26 mouse cellular contexts compared by ENCODE assay signal in the genomic region with DNA sequence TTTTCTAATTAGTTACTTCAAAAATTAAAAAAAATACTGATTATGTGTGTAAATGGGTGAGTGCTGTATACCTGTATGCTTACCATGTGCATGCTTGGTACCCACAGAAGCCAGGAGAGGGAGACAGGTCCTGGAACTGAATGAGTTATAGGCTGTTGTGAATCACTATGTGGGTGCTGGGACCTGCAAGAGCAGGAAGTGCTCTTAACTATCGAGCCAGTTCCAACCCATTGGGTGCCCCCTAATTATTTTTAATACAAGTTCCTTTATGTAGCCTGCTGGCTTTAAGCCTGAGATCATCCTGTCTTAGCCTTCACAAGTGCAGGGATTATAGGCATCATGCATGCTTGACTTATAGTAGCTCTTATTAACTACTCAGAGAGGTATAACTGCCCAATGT.
"Had no signal": no experiment of that assay in that cellular context is flagged by ENCODE, and none has a peak within 500 bp of the region (broad histone marks: within the 10 kb centered on the region; RNA-seq: fewer than 3 reads in every experiment).

No protein-coding gene starts in this region.

- DNase-seq: gastrocnemius, postnatal 14 days; gastrocnemius, postnatal 36 days; heart, adult 18-20 months; heart, postnatal 14 days; heart, postnatal 36 days; kidney, adult 11 months; kidney, adult 2 months; kidney, adult 9 months; kidney, postnatal 14 days; kidney, postnatal 36 days; layer of hippocampus, adult 9-11 months; layer of hippocampus, postnatal 36 days; left cerebral cortex, postnatal 4 days had no signal

- H3K4me2 ChIP-seq: heart, embryonic 13.5 days; heart, embryonic 15.5 days; hindbrain, embryonic 13.5 days; hindbrain, embryonic 15.5 days; kidney, embryonic 15.5 days; limb, embryonic 13.5 days; limb, embryonic 15.5 days; liver, embryonic 12.5 days had no signal

- H3K9ac ChIP-seq: heart, embryonic 13.5 days; heart, embryonic 15.5 days; hindbrain, embryonic 13.5 days; hindbrain, embryonic 15.5 days; kidney, embryonic 15.5 days; limb, embryonic 13.5 days; limb, embryonic 15.5 days; liver, embryonic 12.5 days; liver, embryonic 14.5 days had no signal

- H3K36me3 ChIP-seq: heart, embryonic 10.5 days; heart, embryonic 13.5 days; heart, embryonic 15.5 days; hindbrain, embryonic 13.5 days; hindbrain, embryonic 15.5 days; kidney, embryonic 15.5 days; limb, embryonic 15.5 days; liver, embryonic 12.5 days had no signal

- H3K27me3 ChIP-seq: heart, embryonic 13.5 days; heart, embryonic 15.5 days; hindbrain, embryonic 13.5 days; hindbrain, embryonic 15.5 days; kidney, embryonic 15.5 days; limb, embryonic 13.5 days; limb, embryonic 15.5 days; liver, embryonic 12.5 days had no signal

- ATAC-seq: hindbrain, postnatal 0 days; intestine, embryonic 16.5 days; liver, embryonic 12.5 days had no signal

- H3K27ac ChIP-seq: heart, embryonic 10.5 days; heart, embryonic 13.5 days; heart, embryonic 15.5 days; hindbrain, embryonic 13.5 days; hindbrain, embryonic 15.5 days; hindbrain, postnatal 0 days; kidney, embryonic 15.5 days; kidney, postnatal 0 days; limb, embryonic 13.5 days; limb, embryonic 15.5 days; liver, embryonic 12.5 days; liver, embryonic 14.5 days had no signal

- H3K9me3 ChIP-seq: heart, embryonic 10.5 days; heart, embryonic 13.5 days; heart, embryonic 15.5 days; hindbrain, embryonic 13.5 days; hindbrain, embryonic 15.5 days; kidney, embryonic 15.5 days; limb, embryonic 13.5 days; limb, embryonic 15.5 days; liver, embryonic 12.5 days had no signal

- H3K4me3 ChIP-seq: heart, embryonic 10.5 days; heart, embryonic 13.5 days; heart, embryonic 15.5 days; hindbrain, embryonic 13.5 days; hindbrain, embryonic 15.5 days; kidney, embryonic 15.5 days; limb, embryonic 13.5 days; limb, embryonic 15.5 days; liver, embryonic 12.5 days had no signal
